Mouse (Mus musculus): ENCODE measurements around the gene Ugt1a1. TPM values are rescaled to one million over a fixed set of nuclear protein-coding genes. Genes with fewer than 3 reads are reported as not detected.
A peak's percentile ranks its signal among the peaks of the same experiment; 100 is the strongest.
"Not testable (repeated sequence)": the region's sequence is repeated elsewhere in the genome, so short reads cannot be mapped to it uniquely, and the experiment has no call there.

The Ugt1a1 gene
- not detected for total RNA-seq (2021)
- long read RNA-seq: 0 reads

- DNase-seq (ENCODE audit: low spot score in 2 of 2): peak in 1 of 2 experiments; percentile 17
These were observed at the start of gene Ugt1a1 for GRCm38 (mm10) chr1:88211812-88212211. Gene Ugt1a1, plus strand, starts transcription at chr1:88211959.

GRCm38 (mm10) chr1:88165711-88166110, 46.0 kb upstream of the Ugt1a1 start, which contains the start of gene Ugt1a5:
Gene Ugt1a5, plus strand, starts transcription at chr1:88166012.
- no peak for DNase-seq (ENCODE audit: low spot score in 2 of 2)

- DNase-seq (ENCODE audit: low spot score in 2 of 2): not testable (repeated sequence)
These were observed 39.6 kb upstream of the Ugt1a1 start for GRCm38 (mm10) chr1:88172190-88172589.

- no peak for DNase-seq (ENCODE audit: low spot score in 2 of 2)
These were observed 32.1 kb upstream of the Ugt1a1 start for GRCm38 (mm10) chr1:88179657-88180056.

GRCm38 (mm10) chr1:88186325-88186935, 25.3 kb upstream of the Ugt1a1 start:
- DNase-seq (ENCODE audit: low spot score in 2 of 2): no peak

GRCm38 (mm10) chr1:88192136-88192535, 19.6 kb upstream of the Ugt1a1 start:
- DNase-seq (ENCODE audit: low spot score in 2 of 2): no peak

GRCm38 (mm10) chr1:88195687-88196086, 16.1 kb upstream of the Ugt1a1 start:
- DNase-seq (ENCODE audit: low spot score in 2 of 2): no peak

GRCm38 (mm10) chr1:88197443-88197842, 14.3 kb upstream of the Ugt1a1 start:
- DNase-seq (ENCODE audit: low spot score in 2 of 2): no peak

GRCm38 (mm10) chr1:88199996-88200395, 11.8 kb upstream of the Ugt1a1 start:
- DNase-seq (ENCODE audit: low spot score in 2 of 2): peak; percentile 47 to 49

GRCm38 (mm10) chr1:88200456-88200855, 11.3 kb upstream of the Ugt1a1 start, which contains the start of gene Ugt1a2:
Gene Ugt1a2, plus strand, starts transcription at chr1:88200601.
- DNase-seq (ENCODE audit: low spot score in 2 of 2): no peak

- peak; percentile 74 to 81 for DNase-seq (ENCODE audit: low spot score in 2 of 2)
These were observed 6.4 kb upstream of the Ugt1a1 start, which contains the start of gene Dnajb3 for GRCm38 (mm10) chr1:88205294-88205922. Gene Dnajb3, minus strand, starts transcription at chr1:88205782.

GRCm38 (mm10) chr1:88206843-88207479, 4.8 kb upstream of the Ugt1a1 start:
- no peak for DNase-seq (ENCODE audit: low spot score in 2 of 2)

GRCm38 (mm10) chr1:88212341-88213045, 734 bp downstream of the Ugt1a1 start:
- DNase-seq (ENCODE audit: low spot score in 2 of 2): no peak

- DNase-seq (ENCODE audit: low spot score in 2 of 2): no peak
These were observed 1.3 kb downstream of the Ugt1a1 start for GRCm38 (mm10) chr1:88213061-88213460.

- DNase-seq (ENCODE audit: low spot score in 2 of 2): no peak
These were observed 2.2 kb downstream of the Ugt1a1 start for GRCm38 (mm10) chr1:88213766-88214461.

- no peak for DNase-seq (ENCODE audit: low spot score in 2 of 2)
These were observed 2.7 kb downstream of the Ugt1a1 start for GRCm38 (mm10) chr1:88214462-88214952.

- DNase-seq (ENCODE audit: low spot score in 2 of 2): no peak
These were observed 4.0 kb downstream of the Ugt1a1 start for GRCm38 (mm10) chr1:88215466-88216380.

- no peak for DNase-seq (ENCODE audit: low spot score in 2 of 2)
These were observed 4.8 kb downstream of the Ugt1a1 start for GRCm38 (mm10) chr1:88216551-88216950.

- DNase-seq (ENCODE audit: low spot score in 2 of 2): no peak
These were observed 5.4 kb downstream of the Ugt1a1 start for GRCm38 (mm10) chr1:88217144-88217543.

- DNase-seq (ENCODE audit: low spot score in 2 of 2): no peak
These were observed 5.8 kb downstream of the Ugt1a1 start for GRCm38 (mm10) chr1:88217576-88217975.
